Mouse (Mus musculus): ENCODE measurements around the gene Plpp2.

GRCm38 (mm10) chr10:79579781-79580180, 46.2 kb upstream of the Plpp2 start:
- no peak for TF ChIP-seq CTCF (IDR thresholded peaks at IDR 0.05; ENCODE audit: control insufficient read depth, insufficient read depth, insufficient replicate concordance, low read depth, low read length)
- no peak for TF ChIP-seq POLR2A (IDR thresholded peaks at IDR 0.05; ENCODE audit: control insufficient read depth, low read depth, low read length)

All from testis, adult 2 months (tissue).